Mouse (Mus musculus) adrenal gland, postnatal 14 days (tissue): ENCODE data around the gene Veph1. TPM values are rescaled to one million over a fixed set of nuclear protein-coding genes. Genes with fewer than 3 reads are reported as not detected.

Experiments used
- DNase-seq: peaks from one replicate; pipeline ENCODE4 v3.0.0; 2021; ENCODE audit warnings: mixed read lengths
- long read RNA-seq, 2 experiments: library from polyadenylated mRNA; stranded (forward); transcript quantifications; one replicate each; pipeline ENCODE4 v2.0.0; 2021
- total RNA-seq: library from RNA; stranded (reverse); gene quantifications from 2 replicates; pipeline ENCODE4 v1.2.3, GENCODE M21; 2021

Gene Veph1
- total RNA-seq = not detected in 2 replicates
- long read RNA-seq, experiment 1 = 0 reads
- long read RNA-seq, experiment 2, partial matches to known transcripts = 0 of 1 reads
- long read RNA-seq, experiment 2, other reads (novel, unspliced or antisense) = 1 of 1 reads

DNA sequence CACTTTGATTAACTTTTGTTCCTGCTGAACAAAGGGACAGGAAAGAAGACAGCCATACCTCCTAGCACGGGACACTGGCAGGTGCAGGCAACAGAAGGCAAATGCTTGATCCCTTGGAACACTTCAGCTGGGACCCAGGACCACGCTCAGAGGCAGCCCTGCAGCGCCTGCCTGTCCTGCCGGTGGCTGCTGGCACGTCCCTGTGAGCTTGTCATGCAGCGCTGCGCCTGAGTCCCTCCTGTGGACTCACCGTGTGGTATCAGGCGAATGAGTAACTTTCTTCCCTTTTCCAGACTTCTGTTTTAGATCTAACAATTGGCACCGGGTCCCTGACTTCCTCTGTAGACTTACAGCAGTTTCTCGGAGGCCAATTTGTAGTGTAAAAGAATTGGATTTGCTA, at the start of gene Veph1:
Gene Veph1 (minus strand): TSS at position 293 of the 400 bp plus-strand sequence.
- no peak for DNase-seq

DNA sequence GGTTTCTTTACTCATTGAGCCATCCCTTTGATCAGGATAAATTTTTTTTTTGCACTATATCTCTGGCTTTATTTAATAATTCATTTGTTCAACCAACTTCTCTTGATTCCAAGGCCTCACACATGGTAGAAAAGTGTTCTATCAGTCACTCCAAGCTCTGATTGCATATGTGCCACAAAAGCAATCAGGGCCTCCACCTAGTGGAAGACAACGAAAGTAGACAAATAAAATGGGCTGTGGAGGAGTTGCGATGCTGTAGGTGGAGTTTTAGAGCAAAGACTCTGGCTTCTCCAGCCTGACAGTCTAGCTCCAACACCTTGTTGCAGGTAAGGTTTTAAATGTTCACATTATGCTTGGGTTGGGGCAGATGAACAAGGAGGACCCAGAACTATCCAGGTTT, 44.1 kb upstream of the Veph1 start:
- DNase-seq = no peak

DNA sequence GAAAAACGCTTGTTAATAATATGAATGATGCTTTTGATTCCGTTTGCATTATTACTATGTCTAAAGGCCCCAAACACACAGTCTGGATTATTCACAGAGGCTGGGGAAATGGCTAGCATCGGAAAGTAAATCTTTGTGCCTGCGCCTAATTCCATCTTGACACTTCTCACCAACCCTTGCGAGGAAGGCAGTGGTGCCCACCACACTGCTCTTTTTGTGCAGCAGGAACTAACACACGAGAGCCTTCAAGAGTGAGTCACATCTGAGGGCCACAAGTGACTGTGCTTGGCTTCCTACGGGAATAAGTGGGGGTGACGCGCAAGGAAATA, 35.7 kb upstream of the Veph1 start:
- DNase-seq = no peak

- peak; percentile 78 for DNase-seq
Measured at GRCm38 (mm10) chr3:66331592-66332400, 35.2 kb upstream of the Veph1 start.

GRCm38 (mm10) chr3:66330896-66331579, 34.4 kb upstream of the Veph1 start:
- no peak for DNase-seq

DNA sequence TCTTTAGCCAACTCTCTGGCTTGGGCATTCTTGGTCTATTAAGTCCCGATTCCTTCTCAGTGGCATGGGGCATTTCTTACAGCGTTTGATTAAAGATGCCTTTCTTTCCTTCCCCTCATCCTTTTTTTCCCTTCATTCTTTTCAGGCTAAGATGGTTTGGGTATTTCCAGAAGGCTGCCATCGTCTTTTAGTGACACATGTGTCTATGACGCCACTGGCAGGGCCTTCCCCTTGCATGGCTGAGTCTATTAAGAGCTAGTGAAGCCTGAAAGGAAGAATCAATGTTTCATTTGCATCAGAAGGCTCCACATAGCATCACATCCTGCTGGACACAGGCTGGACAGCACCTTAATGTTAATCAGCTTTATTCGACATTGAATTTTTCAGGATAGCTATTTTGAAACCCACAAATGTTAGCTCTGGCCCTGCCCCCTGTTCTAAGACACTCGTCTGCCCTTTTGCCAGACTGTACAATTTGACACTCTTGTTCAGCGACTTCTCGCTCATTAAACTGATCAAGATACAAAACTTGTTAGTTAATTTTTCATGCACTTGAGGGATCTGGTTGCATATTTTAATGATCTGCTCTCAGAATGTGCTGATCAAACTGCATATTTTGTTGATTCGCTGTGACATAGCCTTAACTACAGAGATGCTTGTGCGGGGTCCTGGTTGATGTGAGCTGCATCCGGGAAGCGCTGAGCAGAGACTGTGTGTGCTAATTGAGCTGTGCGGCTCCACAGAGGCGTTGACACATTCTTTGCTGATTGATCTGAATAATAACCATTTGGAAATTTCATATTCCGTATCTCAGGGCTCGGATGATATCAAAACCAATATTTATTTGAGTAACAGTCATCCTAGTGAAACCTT, 29.6 kb upstream of the Veph1 start:
- no peak for DNase-seq

GRCm38 (mm10) chr3:66325486-66325951, 28.9 kb upstream of the Veph1 start:
- no peak for DNase-seq

GRCm38 (mm10) chr3:66314793-66315715, 18.4 kb upstream of the Veph1 start:
- no peak for DNase-seq

GRCm38 (mm10) chr3:66310586-66310985, 13.9 kb upstream of the Veph1 start:
- no peak for DNase-seq

- no peak for DNase-seq
Measured at GRCm38 (mm10) chr3:66309531-66309930, 12.9 kb upstream of the Veph1 start.

DNA sequence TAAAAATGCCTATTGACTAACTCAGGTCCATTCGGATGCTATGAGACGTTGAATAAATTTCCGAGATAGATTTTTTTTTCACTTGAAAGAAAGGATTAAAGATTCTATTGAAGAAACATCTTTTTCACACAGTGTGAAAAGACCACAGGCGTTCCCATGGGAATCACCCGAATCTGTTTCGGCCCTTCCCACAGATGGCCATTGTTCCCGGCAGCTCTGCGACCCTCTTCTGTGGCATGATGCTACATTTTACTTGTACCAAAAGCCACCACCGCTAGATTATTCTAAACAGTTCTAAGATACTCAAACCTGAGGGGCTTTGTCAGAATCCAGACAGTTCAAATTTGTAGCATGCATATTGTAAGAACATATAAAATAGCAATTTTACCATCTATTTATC, 1.4 kb downstream of the Veph1 start:
- no peak for DNase-seq

DNA sequence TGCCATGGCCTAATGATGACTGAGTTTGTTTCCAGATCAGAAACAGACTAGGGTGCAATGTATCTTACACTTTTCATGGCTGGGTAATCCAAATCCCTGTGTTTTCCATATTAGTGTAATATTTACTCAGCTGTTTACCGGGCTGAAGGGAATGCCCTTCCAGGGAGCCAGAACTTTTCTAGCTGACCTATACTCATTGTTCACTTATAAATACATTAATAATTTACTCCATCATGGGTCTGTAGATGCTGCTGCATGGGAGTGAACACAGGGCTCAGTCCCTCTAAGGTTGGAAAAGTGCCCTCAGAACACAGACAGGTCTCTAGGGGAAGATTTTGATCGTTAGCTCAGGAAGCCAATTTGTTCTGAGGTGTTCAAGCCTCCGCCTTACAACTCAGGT, 1.9 kb downstream of the Veph1 start:
- no peak for DNase-seq

- peak; percentile 14 for DNase-seq
Measured at GRCm38 (mm10) chr3:66292356-66292946, 4.2 kb downstream of the Veph1 start.

- DNase-seq = no peak
Measured at GRCm38 (mm10) chr3:66263270-66263669, 33.4 kb downstream of the Veph1 start.

DNA sequence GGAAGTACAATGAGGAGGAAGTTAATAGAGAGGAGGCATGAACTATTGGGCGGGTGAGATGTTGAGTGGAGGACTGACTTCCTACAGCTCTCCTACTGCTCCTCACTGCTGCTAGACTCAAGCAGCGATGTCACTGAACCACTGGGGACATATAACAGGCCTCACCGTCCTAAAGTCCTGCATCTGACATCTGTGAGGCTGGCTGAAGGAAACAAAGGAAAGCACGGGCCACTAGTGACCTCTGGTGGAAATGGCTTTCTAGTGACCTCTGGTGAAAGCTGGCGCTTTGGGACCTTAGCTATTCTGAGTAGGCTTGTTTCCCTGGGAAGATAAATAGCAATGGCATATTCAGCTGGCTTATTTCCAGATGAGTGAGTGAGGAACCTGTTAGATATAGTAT, 34.3 kb downstream of the Veph1 start:
- DNase-seq = peak; percentile 53

GRCm38 (mm10) chr3:66254504-66255105, 42.0 kb downstream of the Veph1 start:
- DNase-seq = no peak

DNA sequence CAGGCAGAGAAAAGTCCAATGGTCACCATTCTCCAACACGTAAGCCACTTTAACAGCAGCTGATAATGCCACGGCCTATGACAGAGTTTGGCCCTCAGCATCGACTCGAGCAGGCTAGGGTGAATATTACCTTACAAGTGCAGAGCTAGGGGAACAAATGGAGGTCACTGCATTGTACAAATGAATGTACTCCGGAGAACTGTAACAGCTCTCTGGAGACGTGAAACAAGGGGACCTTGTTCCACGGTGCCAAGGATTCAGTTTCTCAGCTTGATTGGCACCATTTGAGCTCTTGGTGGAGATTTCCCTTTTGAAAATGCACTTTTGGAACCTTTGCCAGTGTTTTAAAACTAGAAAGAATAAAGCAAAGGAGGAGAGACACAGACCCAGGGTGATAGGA, 44.8 kb downstream of the Veph1 start:
- no peak for DNase-seq

GRCm38 (mm10) chr3:66240476-66240875, 56.2 kb downstream of the Veph1 start:
- peak; percentile 9 for DNase-seq

- peak; percentile 23 for DNase-seq
Measured at GRCm38 (mm10) chr3:66236234-66236871, 60.3 kb downstream of the Veph1 start.

DNA sequence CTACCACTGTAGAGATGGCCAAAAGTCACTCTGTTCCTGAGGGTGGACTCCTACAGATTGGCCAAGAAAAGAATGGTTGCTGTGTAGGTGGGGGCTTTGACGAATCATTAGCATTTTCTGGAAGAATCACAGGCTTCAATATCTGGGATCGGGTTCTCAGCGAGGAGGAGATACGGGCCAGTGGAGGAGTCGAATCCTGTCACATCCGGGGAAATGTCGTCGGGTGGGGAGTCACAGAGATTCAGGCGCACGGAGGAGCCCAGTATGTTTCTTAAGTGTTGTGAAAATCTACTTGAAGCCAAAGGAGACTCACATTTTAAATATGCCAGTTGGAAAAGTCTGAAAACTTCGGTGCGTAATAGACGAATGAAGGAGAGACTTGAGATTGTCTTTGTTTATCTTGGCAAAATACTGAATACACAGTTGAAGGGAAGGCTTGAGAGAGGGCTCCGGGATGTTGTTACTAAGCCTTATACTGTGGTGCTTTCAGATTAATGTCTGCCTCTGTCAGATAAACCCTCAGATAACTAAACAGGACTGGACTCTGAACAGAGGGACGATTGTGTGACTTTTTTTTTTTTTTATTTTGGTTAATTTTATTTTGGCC, 71.6 kb downstream of the Veph1 start:
- no peak for DNase-seq
